Mouse (Mus musculus) ES-E14 (cell line): ENCODE measurements around the gene Cox5b.

Experiments used
- HCFC1 ChIP-seq: IDR thresholded peaks from 2 replicates; pipeline ENCODE4 v1.6.1; 2012; ENCODE audit warnings: low read length, inconsistent platforms, borderline replicate concordance; ENCODE audit not compliant: insufficient read depth
- MAFK ChIP-seq: IDR thresholded peaks from 2 replicates; pipeline ENCODE4 v1.6.1; 2014; ENCODE audit warnings: mild to moderate bottlenecking, low read depth, low read length, inconsistent platforms; ENCODE audit not compliant: insufficient read depth
- ZNF384 ChIP-seq: IDR thresholded peaks from 2 replicates; pipeline ENCODE4 v1.6.1; 2012; ENCODE audit warnings: low read depth, low read length, inconsistent platforms

DNA sequence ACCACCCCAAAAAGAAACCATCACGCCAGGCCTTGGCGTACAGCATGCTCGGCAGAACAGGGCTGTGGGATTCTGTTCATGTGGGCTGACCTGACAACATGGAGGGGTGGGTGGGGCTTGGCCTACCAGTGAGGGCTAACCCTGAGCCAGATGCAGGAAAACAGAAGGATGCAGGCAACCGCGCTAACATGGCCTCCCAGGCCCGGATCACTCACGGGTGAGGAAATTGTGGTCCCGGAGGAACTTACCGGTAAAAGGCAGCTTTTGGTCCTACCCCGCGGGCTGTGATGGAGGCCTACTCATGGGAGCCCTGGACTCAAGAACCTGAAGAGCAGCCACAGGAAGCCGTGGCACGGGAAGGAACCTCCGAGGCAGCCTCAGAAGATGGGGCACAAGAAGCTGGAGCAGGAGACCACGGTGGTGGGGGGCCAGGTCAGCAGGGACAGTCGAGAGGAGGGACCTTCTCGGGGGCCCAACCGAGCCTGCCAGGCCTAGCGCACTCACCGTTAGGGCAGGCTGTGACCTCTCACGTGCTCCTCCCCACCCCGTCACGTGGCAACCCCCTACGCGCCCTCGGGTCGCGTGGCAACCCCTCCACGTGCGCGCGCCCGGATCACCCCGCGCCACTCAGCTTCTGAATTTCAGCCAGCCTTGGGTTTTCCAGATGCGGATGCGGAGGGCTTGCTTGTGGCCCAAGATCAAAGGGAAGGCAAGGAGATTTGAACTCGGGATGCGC is 8.5 kb upstream of the Cox5b start, which contains the start of gene Fam178b:
- TF ChIP-seq HCFC1 (no peak), ZNF384 (no peak), MAFK (no peak)
